Mouse (Mus musculus): ENCODE measurements at regions not wholly inside any gene's neighbourhood (a gene's known extent, or its start where the extent isn't known, plus 50 kb on each side); places are given as distances from the start of the nearest gene placed in this dataset.

DNA sequence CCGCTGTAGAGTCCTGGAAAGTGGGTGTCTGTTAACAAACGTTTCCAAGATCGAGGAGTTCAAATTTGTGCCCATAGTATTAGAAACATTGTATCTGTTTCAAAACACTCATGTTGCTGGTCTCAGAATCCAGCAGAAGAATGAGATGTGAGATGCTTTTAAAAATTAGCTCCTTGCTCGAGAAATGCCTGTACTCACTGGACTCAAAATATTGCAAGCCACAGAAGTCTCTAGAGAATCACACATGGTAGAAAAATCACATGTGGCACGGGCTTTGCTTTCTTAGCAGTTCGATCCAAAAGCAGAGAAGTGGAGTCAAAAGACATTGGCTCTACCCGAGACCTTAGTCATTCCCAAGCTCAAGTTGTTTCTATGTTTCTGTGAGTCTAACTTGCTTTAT is 67.0 kb upstream of the Cpsf6 start:
- no peaks in the 10 kb centered on the region for H3K36me3 ChIP-seq (ENCODE audit: insufficient read depth, low read length)
- H3K4me1 ChIP-seq (ENCODE audit: insufficient read depth, low read length), result no peaks in the 10 kb centered on the region
- no peak for DNase-seq (ENCODE audit: low spot score)
- no peak overlapping the region for H3K27ac ChIP-seq (ENCODE audit: low read depth, low read length)
- H3K9me3 ChIP-seq (ENCODE audit: low read length), result no peaks in the 10 kb centered on the region
- no peaks in the 10 kb centered on the region for H3K27me3 ChIP-seq (ENCODE audit: insufficient read depth, low read length)
- TF ChIP-seq CTCF (IDR thresholded peaks at IDR 0.05), result no peak
- H3K4me3 ChIP-seq (ENCODE audit: low read depth, low read length), result no peak overlapping the region
- H3K9ac ChIP-seq (replicated peaks; ENCODE audit: low read length, poor library complexity, severe bottlenecking), result no peak overlapping the region
- no peak for ATAC-seq (ENCODE audit: low FRiP score)
- H3K4me2 ChIP-seq (ENCODE audit: low read depth, low read length, poor library complexity, severe bottlenecking), result no peak overlapping the region
- 90% methylated on average over 7 of the region's 7 CpGs for WGBS

DNA sequence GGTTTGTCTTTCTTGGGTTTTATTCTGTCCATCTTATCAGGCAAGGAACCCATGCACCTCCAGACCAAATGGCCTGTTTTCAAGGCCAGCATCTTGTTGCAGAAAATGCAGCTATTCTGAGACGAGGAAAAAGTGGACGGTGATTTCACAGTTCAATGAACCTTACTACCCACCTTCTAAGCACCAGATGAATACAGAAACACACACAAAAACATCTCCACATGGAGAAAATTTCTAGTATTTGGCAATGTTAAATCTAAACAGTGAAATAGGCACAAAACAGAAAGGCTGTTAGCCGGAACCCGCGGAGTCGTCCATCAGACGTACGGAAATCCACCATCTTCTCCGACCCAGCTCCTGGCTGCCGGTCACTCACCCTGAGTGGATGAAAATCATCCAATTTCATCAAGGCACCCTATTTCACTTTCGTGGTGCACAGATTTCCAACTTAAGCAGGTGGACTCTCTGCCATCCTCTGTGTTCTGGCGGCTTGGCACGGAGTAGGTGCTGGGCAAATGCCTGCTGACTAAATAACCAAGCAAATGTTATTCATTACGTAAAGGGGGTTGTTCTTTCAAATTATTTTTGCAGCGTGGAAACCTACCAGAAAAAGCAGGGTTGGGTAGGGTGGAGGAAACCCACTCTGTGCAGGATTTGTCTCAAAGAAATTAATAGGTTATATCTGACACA is 66.1 kb upstream of the Cpsf6 start:
- 83% methylated on average over 15 of the region's 15 CpGs for WGBS
- Histone ChIP-seq H3K27ac (ENCODE audit: low read depth, low read length) (no peak overlapping the region), H3K4me2 (ENCODE audit: low read depth, low read length, poor library complexity, severe bottlenecking) (no peak overlapping the region), H3K4me3 (ENCODE audit: low read depth, low read length) (no peak overlapping the region), H3K4me1 (ENCODE audit: insufficient read depth, low read length) (no peaks in the 10 kb centered on the region), H3K9ac (replicated peaks; ENCODE audit: low read length, poor library complexity, severe bottlenecking) (no peak overlapping the region), H3K36me3 (ENCODE audit: insufficient read depth, low read length) (no peaks in the 10 kb centered on the region), H3K27me3 (ENCODE audit: insufficient read depth, low read length) (no peaks in the 10 kb centered on the region), H3K9me3 (ENCODE audit: low read length) (no peaks in the 10 kb centered on the region)
- DNase-seq (ENCODE audit: low spot score) (no peak), ATAC-seq (ENCODE audit: low FRiP score) (no peak)
- TF ChIP-seq CTCF (IDR thresholded peaks at IDR 0.05), result no peak

DNA sequence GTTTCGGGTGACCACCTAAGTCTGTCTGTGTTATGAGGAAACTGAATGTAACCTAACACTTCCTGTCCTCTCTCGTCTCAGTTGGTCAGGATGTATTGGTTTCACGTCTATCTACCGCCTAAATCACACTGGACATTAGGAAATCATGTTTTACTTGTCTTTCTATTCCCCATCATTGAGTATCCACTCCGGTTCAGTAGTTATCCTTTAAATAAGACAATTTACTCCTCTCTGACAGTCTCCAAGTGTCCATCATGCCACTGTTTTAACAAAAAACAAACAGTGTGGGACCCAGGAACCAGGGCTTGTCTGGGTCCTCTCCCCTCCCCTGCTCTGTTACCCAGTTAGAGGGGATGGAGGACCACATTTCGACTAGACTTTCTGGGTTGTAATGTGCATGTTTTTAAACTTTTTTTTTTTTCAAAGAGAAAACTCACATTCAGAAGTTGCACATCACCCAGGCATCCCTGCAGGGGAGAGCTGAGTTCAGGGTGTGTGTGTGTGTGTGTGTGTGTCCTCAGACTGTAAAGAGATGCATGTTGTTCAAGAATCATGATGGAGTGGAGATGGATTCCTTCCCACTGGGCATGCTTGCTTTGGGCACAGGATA is 65.5 kb upstream of the Cpsf6 start:
- 84% methylated on average over 6 of the region's 6 CpGs for WGBS
- Histone ChIP-seq H3K36me3 (ENCODE audit: insufficient read depth, low read length) (no peaks in the 10 kb centered on the region), H3K27ac (ENCODE audit: low read depth, low read length) (no peak overlapping the region)

DNA sequence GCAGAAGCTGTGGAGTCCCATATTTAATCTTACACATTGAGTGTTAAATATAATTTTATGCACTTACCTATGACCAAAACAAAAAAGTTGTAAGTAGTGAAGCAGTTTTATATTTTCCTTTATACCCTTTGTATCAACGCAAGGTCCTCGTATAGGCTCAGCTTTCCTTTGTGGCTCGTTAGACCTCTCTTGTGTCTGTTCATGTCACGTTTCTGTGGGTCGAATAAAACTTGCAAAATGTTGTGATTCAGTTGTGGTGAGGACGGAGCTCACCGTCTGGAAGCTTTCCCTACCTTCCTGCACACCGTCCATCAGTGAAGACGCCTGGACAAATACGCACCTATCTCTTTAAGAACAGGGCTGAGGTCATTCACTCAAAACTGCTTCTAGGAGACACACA is 64.9 kb upstream of the Cpsf6 start:
- Histone ChIP-seq H3K9me3 (ENCODE audit: low read length) (no peaks in the 10 kb centered on the region), H3K27ac (ENCODE audit: low read depth, low read length) (no peak overlapping the region), H3K9ac (replicated peaks; ENCODE audit: low read length, poor library complexity, severe bottlenecking) (no peak overlapping the region), H3K36me3 (ENCODE audit: insufficient read depth, low read length) (no peaks in the 10 kb centered on the region), H3K4me2 (ENCODE audit: low read depth, low read length, poor library complexity, severe bottlenecking) (no peak overlapping the region), H3K4me1 (ENCODE audit: insufficient read depth, low read length) (no peaks in the 10 kb centered on the region), H3K4me3 (ENCODE audit: low read depth, low read length) (no peak overlapping the region), H3K27me3 (ENCODE audit: insufficient read depth, low read length) (no peaks in the 10 kb centered on the region)
- no peak for TF ChIP-seq CTCF (IDR thresholded peaks at IDR 0.05)
- no peak for ATAC-seq (ENCODE audit: low FRiP score)
- no peak for DNase-seq (ENCODE audit: low spot score)
- 94% methylated on average over 10 of the region's 10 CpGs for WGBS

More for the DNA sequence above, 65.5 kb upstream of the Cpsf6 start:
- Histone ChIP-seq H3K4me2 (ENCODE audit: low read depth, low read length, poor library complexity, severe bottlenecking) (no peak overlapping the region), H3K9ac (replicated peaks; ENCODE audit: low read length, poor library complexity, severe bottlenecking) (no peak overlapping the region), H3K4me3 (ENCODE audit: low read depth, low read length) (no peak overlapping the region), H3K4me1 (ENCODE audit: insufficient read depth, low read length) (no peaks in the 10 kb centered on the region), H3K9me3 (ENCODE audit: low read length) (no peaks in the 10 kb centered on the region), H3K27me3 (ENCODE audit: insufficient read depth, low read length) (no peaks in the 10 kb centered on the region)
- ATAC-seq (ENCODE audit: low FRiP score) (no peak), DNase-seq (ENCODE audit: low spot score) (no peak)
- TF ChIP-seq CTCF (IDR thresholded peaks at IDR 0.05), result no peak

DNA sequence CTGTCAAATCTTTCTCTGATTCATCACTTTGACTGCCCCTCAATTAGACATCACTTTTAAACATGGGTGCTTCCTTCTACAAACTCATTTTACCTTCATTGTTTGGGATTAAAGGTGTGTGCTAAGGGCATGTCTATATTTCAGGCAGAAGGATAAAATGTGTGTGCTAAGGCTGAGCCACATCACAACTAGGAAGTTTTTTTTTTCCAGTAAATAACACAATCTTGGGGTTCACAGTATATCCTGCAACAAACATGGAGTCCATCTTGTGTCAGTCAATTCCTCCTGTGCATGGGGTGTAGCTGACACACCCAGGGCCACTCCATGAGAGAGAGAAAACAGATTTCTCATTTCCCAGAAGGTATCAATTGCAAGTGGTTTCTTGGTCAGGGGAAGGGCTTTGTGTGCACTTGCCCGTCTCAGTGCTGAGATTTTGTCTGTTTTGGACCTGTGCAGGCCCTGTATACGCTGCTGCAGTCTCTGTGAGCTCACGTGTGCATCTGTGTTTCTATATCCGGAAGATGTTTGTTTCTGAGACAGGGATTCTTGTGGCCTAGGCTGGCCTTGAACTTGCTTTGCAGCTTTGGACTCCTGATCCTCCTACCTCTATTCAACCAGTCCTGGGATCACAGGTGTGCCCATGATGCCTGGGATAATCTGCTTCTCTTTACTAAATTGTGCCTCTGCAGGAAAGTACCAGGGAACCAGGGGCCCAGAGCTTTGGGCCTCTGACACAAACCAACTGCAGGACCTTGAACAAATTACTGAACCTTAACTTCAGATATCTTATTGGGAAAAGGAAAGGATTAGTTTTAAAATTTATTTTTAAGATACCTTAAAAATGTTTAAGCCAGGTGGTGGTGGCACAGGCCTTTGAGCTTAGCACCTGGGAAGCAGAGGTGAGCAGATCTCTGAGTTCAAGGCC is 63.9 kb upstream of the Cpsf6 start:
- H3K4me2 ChIP-seq (ENCODE audit: low read depth, low read length, poor library complexity, severe bottlenecking), result no peak overlapping the region
- TF ChIP-seq CTCF (IDR thresholded peaks at IDR 0.05), result no peak
- no peaks in the 10 kb centered on the region for H3K9me3 ChIP-seq (ENCODE audit: low read length)
- ATAC-seq (ENCODE audit: low FRiP score) (no peak), DNase-seq (ENCODE audit: low spot score) (no peak)
- no peak overlapping the region for H3K9ac ChIP-seq (replicated peaks; ENCODE audit: low read length, poor library complexity, severe bottlenecking)
- H3K4me3 ChIP-seq (ENCODE audit: low read depth, low read length), result no peak overlapping the region
- no peak overlapping the region for H3K27ac ChIP-seq (ENCODE audit: low read depth, low read length)
- no peaks in the 10 kb centered on the region for H3K4me1 ChIP-seq (ENCODE audit: insufficient read depth, low read length)
- no peaks in the 10 kb centered on the region for H3K36me3 ChIP-seq (ENCODE audit: insufficient read depth, low read length)
- WGBS, result 95% methylated on average over 4 of the region's 4 CpGs
- no peaks in the 10 kb centered on the region for H3K27me3 ChIP-seq (ENCODE audit: insufficient read depth, low read length)

Measured in midbrain, postnatal 0 days (tissue).